Mouse (Mus musculus) megakaryocyte, embryonic 14.5 days (primary cell): ENCODE results near the gene Wdr11.

ENCODE experiments used
- FLI1 ChIP-seq: IDR thresholded peaks from 2 replicates; pipeline ENCODE4 v1.6.1; 2012; ENCODE audit warnings: low read length, inconsistent platforms, mixed read lengths
- GATA1 ChIP-seq: IDR thresholded peaks from 3 replicates; pipeline ENCODE4 v1.6.1; 2012; ENCODE audit warnings: mixed read lengths, low read length, inconsistent platforms, borderline replicate concordance

- TF ChIP-seq GATA1 = no peak
- TF ChIP-seq FLI1 = no peak
Observed at GRCm38 (mm10) chr7:129630351-129630750, 38.7 kb downstream of the Wdr11 start.
